Mouse (Mus musculus): ENCODE data around the gene Tmem208. TPM values are rescaled to one million over a fixed set of nuclear protein-coding genes. Genes with fewer than 3 reads are reported as not detected.

The Tmem208 gene
- total RNA-seq, 2 experiments from 2014 or later = 40.7 to 45.2 TPM

DNA sequence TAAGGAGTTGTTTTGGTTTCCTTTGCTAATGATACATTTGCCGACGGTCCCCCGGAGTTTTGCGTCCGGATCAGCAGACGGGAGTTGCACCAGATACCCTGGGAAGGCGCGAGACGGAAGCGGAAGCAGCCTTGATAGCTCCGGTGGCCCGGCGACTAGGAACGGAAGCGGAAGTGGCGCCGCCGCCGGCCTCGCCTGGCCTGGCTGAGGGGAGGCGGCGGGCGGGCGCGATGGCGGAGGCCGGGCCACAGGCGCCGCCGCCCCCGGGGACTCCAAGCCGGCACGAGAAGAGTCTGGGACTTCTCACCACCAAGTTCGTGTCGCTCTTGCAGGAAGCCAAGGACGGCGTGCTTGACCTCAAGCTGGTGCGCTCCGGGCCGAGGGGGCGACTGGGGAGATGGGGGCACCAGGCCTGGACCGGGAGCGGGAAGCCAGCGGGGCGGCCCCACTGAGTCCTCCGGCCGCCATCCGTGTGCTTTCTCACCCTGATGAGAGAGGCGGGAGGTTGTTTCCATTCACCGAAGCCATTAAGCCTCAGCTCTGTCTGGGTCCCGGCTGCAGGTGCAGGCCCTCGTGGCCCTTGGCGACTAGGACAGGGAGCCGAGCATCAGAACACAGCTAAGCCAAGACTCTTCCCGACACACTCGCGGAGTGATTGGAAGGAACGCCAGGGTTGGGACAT is 28.5 kb upstream of the Tmem208 start, which contains the start of gene E2f4:
Gene E2f4 (plus strand): TSS at position 153 of the 682 bp plus-strand sequence.
- DNase-seq (ENCODE audit: extremely low spot score in 1 of 2, low spot score in 1 of 2) = peak; percentile 80 to 85

DNA sequence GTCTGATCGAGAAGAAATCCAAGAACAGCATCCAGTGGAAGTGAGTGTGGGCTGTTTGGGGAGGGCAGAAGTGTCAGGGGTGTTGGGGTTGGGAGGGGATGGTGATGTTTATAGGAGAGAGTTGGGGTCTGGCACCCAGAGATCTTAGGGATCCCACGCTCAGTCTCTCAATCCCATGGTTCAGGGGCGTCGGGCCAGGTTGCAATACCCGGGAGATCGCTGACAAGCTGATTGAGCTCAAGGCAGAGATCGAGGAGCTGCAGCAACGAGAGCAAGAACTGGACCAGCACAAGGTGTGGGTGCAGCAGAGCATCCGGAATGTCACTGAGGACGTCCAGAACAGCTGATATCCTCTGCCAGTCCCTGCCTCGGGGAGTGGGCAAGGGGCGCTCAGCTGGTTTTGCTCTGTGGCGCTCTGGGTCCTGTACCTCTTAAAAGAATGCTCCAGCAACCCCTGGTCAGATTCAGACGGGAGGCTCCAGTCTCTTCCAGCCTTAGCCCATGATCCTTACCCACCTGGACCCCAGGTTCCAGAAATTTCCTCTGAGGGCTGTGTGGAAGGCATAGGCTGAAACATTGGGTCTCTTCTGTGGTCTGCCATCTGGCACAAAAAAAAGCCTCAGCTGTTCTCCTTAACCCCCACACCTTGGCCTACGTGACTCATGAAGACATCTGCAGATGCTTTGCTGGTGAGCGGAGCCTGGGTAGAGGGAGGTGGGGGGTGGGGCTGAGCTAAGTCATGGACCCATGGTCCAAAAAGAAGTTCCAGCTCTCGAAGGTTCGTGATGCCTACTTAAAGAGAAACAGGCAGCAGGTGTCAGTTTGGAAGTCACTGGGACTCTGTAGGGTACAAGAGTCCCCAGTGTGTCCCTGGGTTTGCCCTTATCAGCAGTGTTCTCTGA is 27.6 kb upstream of the Tmem208 start:
- DNase-seq (ENCODE audit: extremely low spot score in 1 of 2, low spot score in 1 of 2) = no peak

DNA sequence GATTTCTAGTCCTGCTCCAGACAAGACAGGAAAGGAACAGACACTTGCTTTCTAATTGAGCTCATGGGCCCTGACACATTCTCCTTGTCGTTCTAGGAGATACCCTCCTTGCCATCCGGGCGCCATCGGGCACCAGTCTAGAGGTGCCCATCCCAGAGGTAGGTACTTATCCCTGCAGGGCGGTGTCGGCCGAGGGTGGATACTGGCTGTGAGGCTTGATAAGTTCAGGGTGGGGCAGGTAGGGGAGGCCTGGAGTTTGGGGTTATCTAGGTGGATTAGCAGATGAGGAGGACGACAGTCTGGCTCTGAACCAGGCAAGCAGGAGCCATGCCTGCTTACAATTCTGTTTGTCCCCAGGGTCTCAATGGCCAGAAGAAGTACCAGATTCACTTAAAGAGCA is 26.2 kb upstream of the Tmem208 start:
- DNase-seq (ENCODE audit: extremely low spot score in 1 of 2, low spot score in 1 of 2) = no peak

DNA sequence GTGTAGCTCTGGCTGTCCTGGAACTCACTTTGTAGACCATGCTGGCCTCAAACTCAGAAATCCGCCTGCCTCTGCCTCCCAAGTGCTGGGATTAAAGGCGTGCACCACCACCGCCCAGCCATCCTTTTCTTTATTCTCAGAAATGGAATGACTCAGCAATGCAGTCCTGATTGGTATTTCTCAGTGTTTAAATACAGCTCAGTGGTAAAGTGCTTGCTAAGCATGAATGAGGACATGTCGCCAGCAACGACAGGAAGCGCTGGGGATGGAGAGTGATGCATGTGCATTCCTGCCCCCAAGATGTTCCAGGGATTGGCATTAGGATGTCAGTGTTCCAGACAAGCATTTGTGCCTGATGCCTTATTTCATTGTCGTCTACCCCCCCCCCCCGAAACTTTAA is 22.8 kb upstream of the Tmem208 start:
- DNase-seq (ENCODE audit: extremely low spot score in 1 of 2, low spot score in 1 of 2) = no peak

DNA sequence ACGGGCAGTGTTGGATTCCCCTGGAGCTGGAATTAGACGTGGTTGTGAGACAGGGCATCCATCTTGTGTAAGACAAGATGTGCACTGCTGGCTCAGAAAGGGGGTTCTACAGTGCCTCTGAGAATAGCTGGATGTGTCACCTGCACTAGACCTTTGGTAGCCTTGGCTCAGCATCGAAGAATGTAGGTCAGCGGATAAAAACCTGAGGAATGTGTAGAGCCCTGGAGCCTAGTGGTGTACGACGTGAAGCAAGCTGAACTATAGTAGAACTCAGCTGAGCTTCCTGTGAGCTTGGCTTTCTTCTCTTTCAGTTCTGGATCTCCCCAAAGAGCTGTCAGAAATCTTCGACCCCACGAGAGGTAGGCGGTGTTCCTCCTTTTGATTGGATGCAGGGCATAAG is 22.3 kb upstream of the Tmem208 start:
- no peak for DNase-seq (ENCODE audit: extremely low spot score in 1 of 2, low spot score in 1 of 2)

DNA sequence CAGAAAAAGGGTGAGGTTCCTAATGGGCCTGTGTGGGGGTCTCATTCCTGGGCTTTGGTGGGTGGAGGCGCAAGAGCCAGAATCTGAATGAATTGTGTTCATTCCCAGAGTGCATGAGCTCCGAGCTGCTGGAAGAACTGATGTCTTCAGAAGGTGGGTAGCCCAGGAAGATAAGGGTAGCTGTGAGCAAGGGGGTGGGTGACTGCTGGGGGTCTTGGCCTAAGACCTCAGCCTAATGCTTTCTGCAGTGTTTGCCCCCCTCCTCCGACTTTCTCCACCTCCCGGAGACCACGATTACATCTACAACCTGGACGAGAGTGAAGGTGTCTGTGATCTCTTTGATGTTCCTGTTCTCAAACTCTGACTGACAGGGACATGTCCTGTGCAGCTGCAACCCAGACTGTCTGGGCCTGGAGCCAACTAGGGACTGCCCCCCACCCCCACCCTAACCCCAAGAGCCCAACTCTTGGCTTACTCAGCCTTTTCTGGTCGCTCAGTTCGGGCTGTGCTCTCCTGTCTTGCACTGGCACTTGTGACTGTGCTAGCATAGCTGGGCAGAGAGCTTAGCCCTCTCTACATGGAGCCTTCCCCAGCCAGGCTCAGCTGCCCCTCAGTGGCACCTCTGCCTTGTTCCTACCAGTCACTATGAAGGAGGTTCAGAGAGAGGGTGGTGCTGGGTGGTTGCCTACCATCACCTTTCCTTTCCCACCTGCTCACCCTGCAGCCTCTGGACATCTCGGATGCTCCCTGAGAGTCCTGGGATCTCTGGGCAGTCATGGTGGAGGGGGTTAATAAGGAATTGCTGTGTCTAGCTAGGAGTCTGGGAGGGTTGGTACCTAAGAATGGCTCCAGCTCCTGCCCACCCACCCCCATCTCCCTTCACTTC is 21.6 kb upstream of the Tmem208 start:
- no peak for DNase-seq (ENCODE audit: extremely low spot score in 1 of 2, low spot score in 1 of 2)

DNA sequence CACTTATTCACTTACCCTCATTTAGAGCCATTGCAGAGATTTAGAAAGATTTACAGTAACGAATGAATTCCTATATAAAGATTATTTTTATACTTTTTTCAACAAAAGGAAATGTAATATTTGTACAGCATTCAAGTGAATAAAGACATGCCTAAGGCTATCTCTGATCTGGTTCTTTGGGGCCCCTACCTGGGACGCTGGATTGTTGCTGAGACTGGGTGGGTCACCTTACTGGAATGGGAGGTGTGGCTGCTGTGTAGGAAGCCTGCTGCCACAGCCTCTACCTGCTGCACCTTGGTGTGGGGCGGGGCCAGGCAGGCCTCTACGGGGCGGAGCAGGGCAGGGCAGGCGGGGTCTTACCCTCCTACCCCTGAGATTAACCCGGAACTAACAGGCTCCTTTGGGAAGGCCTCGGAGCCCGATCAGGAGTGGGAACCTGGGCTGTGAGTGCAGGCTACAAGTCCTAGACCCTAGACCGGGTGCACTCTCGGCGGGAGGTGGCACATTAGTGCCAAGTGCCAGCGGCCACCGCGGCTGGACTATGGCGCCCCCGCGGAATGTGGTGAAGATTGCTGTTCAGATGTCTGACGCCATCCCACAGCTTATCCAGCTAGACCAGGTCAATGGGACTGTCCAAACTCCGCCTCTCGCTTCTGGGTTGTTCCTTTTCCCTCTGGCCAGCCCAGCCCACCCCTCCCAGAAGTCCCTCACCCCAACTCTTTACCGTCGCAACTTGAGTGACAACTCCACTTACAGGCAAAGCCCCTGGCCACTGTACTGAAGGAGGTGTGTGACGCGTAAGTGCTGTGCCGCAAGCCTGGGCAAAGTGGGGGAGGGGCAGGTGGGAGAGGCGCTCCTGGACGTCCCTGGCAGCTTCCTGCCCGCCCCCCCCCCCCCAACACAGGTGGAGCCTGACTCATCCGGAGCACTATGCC is 20.7 kb upstream of the Tmem208 start, which contains the start of gene Elmo3:
Gene Elmo3 (plus strand): TSS at position 391 of the 935 bp plus-strand sequence.
- peak in 1 of 2 experiments; percentile 54 for DNase-seq (ENCODE audit: extremely low spot score in 1 of 2, low spot score in 1 of 2)

DNA sequence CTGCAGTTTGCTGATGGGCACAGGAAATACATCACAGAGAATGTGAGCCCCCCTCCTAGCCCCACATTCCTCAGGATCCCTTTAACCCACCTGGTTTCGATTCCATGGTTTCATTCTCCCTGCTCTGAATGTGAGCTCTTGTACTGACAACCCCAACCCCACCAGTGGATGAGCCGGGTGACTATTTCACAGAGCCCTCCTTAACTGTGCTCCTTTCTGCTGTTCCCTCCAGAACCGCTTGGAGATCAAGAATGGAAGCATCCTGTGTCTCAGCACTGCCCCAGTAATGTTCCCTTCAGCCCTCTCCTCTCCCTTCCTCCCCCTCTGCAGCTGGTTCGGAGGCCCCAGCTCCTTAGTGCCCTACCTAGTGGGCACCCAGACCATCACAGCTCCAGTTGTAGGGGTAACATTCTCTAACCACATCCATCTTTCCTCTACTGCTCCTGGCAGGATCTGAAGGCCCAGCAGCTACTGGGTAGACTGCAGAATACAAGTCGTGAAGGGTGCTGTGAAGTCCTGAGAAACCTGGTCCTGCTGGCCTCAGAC is 19.9 kb upstream of the Tmem208 start:
- DNase-seq (ENCODE audit: extremely low spot score in 1 of 2, low spot score in 1 of 2) = no peak

DNA sequence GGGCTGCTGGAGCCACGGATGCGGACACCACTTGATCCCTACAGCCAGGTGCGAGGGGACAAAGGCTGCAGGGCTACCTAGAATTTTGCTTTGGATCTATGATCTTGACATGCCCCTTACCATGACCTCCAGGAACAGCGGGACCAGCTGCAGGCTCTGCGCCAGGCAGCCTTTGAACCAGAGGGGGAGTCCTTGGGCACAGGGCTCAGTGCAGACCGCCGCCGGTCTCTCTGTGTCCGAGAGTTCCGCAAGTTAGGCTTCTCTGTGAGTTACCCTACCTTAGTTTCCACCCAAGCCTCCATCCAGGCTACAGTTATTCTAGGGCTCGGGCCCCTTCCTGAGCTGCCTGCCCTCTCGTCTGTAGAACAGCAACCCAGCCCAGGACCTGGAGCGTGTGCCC is 18.5 kb upstream of the Tmem208 start:
- no peak for DNase-seq (ENCODE audit: extremely low spot score in 1 of 2, low spot score in 1 of 2)

DNA sequence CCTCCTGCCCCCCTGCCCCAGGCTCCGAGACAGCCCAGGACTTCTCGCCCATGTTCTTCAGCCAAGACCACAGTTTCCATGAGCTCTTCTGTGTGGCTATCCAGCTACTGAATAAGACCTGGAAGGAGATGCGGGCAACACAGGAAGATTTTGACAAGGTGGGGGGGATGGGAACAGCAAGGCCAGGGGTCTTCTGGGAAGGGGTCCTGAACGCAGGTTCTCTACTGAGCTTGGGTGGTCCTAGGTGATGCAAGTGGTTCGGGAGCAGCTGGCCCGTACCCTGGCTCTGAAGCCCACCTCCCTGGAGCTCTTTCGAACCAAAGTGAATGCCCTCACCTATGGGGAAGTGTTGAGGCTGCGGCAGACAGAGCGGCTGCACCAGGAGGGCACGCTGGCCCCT is 17.7 kb upstream of the Tmem208 start:
- DNase-seq (ENCODE audit: extremely low spot score in 1 of 2, low spot score in 1 of 2) = no peak

DNA sequence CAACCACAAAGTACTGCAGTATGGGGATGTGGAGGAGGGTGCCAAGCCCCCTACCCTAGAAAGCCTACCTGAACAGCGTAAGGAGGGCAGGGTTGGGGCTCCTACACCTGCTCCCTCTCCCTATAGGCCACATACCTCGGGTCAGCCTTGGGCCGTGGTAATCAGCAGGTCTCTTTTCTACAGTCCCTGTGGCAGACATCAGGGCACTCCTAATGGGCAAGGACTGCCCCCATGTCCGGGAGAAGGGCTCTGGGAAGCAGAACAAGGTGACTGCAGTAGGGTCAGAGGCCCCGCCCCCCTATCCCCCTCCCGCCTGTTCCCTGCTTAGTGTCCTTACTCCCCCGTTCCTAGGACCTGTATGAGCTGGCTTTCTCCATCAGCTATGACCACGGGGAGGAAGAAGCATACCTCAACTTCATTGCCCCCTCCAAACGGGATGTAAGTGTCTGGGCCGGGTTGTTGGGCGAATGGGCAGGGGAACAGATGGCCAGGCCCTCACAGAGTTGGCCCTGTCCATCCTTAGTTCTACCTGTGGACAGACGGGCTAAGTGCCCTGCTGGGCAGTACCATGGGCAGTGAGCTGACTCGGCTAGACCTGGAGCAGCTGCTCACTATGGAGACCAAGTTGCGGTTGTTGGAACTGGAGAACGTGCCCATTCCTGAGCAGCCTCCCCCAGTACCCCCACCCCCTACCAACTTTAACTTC is 16.9 kb upstream of the Tmem208 start:
- no peak for DNase-seq (ENCODE audit: extremely low spot score in 1 of 2, low spot score in 1 of 2)

DNA sequence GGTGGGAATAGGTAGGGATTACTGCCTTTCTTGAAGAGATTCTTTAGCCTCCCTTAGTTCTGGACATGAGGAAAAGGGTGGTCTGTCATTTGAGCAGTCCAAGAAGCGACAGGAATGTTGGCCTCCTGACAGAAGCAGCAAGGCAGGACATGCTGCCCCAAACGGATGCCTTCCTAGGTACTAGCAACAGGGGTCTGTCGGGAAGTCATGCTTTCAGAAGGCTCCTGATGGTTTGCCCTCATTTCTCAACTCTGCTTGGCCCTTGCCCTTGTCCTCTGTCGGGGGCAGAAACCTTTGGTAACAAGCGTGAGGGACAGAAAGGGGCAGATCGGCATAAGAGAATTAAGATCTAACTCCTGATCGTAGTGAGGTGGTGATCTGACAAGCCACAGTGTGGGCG is 16.0 kb upstream of the Tmem208 start:
- no peak for DNase-seq (ENCODE audit: extremely low spot score in 1 of 2, low spot score in 1 of 2)

DNA sequence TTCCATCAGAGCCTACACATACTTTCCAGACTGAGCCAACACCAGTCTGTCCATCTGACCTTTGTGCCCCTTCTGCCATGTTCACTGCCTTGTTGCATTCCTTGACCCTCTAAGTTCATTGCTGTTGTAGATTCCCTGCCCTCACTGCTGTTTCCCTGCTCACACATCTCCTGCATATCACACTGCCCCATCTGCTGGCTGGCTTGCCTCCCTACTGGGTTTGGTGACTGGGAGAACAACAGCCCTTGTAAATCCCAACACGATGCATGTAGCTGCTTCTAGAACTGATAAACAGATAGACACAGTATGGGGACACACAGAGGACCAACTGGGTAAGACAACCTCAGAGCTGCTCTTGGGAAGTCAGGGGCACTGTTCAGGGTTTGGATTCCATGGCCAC is 14.4 kb upstream of the Tmem208 start:
- DNase-seq (ENCODE audit: extremely low spot score in 1 of 2, low spot score in 1 of 2) = no peak

DNA sequence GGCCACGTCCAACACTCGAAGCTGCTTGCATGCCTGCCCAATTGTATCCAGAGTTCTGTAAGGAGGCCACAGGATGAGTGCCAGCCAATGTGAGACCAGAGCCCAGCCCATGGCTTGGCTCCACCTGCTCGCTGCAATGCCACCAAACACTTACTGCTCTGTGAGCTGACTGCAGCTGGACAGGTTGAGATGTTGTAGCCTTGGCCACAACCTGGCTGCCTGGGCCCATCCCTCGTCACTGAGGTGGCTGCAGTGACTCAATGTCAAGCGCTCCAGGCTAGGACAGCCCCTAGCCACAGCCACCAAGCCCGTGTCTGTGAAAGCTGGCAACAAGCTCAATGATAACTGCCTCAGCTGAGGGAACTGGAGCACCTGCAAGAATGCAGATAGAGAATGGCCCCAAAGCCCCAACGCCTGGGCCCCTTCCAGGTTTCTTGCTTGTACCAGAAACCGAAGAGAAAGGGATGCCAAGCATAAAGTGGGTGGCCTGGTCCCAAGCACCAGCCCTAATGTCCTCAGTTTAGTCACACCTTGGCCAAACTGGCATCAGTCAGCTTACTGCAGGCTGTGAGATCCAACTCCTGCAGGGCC is 13.2 kb upstream of the Tmem208 start:
- DNase-seq (ENCODE audit: extremely low spot score in 1 of 2, low spot score in 1 of 2) = no peak

DNA sequence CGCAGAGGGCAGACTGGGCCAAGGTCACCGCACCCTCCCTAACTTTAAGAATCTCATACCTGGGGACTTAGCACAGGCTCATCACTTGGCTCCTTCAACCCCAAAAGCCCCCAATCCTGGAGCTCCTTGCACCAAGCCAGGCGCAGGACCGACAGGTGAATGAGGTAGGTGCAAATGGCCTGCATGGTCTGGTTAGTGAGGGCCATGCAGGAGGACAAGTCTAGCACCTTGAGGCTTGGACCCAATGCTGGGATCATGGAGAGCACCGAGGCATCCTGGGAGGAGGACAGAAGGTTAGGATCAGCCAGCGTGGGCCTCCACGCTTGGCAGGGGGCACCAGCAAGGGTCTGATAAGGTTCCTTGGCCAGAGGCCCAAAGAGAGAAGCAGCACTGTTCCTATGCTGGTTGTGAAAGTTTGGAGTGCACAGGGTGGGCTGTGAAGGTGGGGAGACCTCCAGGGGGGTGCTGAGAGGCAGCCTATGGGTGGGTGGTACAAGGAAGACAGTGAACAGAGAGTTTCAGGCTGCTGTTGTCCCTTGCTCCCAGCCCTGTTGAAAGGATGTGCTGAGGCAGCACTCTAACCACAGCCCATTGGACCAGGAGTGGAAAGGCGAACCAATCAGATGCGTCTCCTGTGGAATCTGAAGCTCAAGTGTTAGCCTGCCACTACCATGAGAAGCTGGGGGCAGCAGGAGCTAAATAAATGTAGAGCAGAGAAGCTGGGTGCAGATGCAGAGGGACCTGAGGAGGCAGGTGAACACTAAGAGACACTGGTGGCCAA is 12.3 kb upstream of the Tmem208 start:
- DNase-seq (ENCODE audit: extremely low spot score in 1 of 2, low spot score in 1 of 2) = no peak

DNA sequence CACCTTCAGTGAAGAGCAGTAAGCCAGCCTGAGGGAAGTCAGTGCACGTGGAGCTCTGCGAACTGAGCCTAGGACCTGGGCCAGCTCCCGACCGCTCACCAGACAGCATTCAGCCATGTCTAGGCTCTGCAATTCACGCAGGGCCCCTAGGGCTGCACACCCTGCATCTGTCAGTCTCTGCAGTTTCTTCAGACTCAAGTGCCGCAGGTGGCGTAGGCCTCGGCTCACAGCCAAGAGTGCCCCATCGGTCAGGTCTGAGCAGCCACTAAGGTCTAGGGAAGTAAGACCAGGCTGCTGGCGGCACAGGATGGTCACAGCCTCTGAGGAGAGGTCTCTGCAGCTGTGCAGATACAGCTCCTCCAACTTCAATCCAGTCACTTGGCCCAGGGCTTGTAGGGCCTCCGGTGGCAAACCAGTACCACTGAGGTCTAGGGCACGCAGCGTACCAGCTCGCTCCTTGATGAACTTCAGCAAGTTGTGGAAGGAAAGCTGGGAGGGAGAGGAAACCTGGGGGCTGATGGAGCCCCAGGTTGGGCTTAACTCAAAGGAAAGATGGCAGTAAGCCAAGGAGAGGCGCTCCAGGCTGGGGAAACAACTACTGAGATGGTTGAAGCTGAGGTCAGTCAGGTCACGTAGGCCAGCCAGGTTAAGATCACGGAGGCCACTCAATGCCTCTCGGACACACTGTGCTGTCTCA is 10.9 kb upstream of the Tmem208 start:
- no peak for DNase-seq (ENCODE audit: extremely low spot score in 1 of 2, low spot score in 1 of 2)

DNA sequence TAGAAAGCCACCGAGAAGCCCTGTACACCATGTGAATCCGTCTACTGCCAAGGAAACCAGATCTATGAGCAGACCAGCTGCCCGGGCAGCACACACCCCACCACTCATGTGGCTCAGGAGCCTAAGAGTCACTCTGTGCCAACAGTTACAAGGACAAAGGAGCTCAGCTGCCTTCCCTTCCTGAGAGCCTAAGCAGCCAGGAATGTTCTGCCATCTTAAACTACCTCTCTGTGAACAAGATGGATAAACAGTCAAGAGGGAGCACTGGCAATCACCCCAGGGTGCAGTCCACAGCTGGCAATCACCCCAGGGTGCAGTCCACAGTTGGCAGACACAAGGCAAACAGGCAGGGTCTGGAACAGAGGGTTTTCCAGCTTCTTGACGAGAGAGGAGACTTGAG is 8.2 kb upstream of the Tmem208 start:
- no peak for DNase-seq (ENCODE audit: extremely low spot score in 1 of 2, low spot score in 1 of 2)

All from layer of hippocampus, postnatal 25 days (tissue).